Comparison of ENCODE assay signal across 10 mouse cellular contexts in genomic region chr10:43247994-43248393, GRCm38 (mm10). TPM values are rescaled to one million over a fixed set of nuclear protein-coding genes. Genes with fewer than 3 reads are reported as not detected.
DNase-seq lines count a peak whose midpoint lies in the region; ATAC-seq and TF ChIP-seq lines count a peak whose summit lies in the region.
"Had no signal": no experiment of that assay in that cellular context is flagged by ENCODE, and none has a peak within 500 bp of the region (broad histone marks: within the 10 kb centered on the region; RNA-seq: fewer than 3 reads in every experiment).

No protein-coding gene starts in this region.

- H3K36me3 ChIP-seq in heart, embryonic 13.5 days = no peaks in the 10 kb centered on the region
- H3K36me3 ChIP-seq in heart, embryonic 11.5 days (ENCODE audit: control insufficient read depth, insufficient read depth, low read length) = no peaks in the 10 kb centered on the region
- H3K36me3 ChIP-seq in lung, embryonic 14.5 days (ENCODE audit: insufficient read depth) = no peaks in the 10 kb centered on the region
- no peaks in the 10 kb centered on the region for H3K36me3 ChIP-seq in stomach, embryonic 14.5 days (ENCODE audit: control insufficient read depth, insufficient read depth, low read length)

- no peak overlapping the region for H3K4me3 ChIP-seq in heart, embryonic 13.5 days
- H3K4me3 ChIP-seq in heart, embryonic 11.5 days (ENCODE audit: low read depth, low read length) = no peak overlapping the region
- H3K4me3 ChIP-seq in lung, embryonic 14.5 days (ENCODE audit: low read depth, low read length) = no peak overlapping the region
- no peak overlapping the region for H3K4me3 ChIP-seq in stomach, embryonic 14.5 days (ENCODE audit: low read depth, low read length)

- H3K4me1 ChIP-seq in heart, embryonic 13.5 days = peaks cover 36% of the 10 kb centered on the region
- peaks cover 18% of the 10 kb centered on the region; the same call in 1 of the 2 replicates for H3K4me1 ChIP-seq in heart, embryonic 11.5 days (ENCODE audit: control insufficient read depth, insufficient read depth, low read length)
- no peaks in the 10 kb centered on the region for H3K4me1 ChIP-seq in lung, embryonic 14.5 days (ENCODE audit: insufficient read depth)
- peaks cover 6% of the 10 kb centered on the region; the same call in 1 of the 2 replicates for H3K4me1 ChIP-seq in stomach, embryonic 14.5 days (ENCODE audit: control insufficient read depth, insufficient read depth, low read length)

- 38% methylated on average over 5 of the region's 5 CpGs for WGBS in heart, embryonic 13.5 days
- 44% methylated on average over 5 of the region's 5 CpGs for WGBS in heart, embryonic 11.5 days (ENCODE audit: insufficient replicate concordance)
- 31% methylated on average over 5 of the region's 5 CpGs for WGBS in lung, embryonic 14.5 days
- WGBS in stomach, embryonic 14.5 days = 32% methylated on average over 5 of the region's 5 CpGs

- TF ChIP-seq CTCF in lung, embryonic 14.5 days (IDR thresholded peaks at IDR 0.05; ENCODE audit: low read depth) = no peak

- DNase-seq in lung, embryonic 14.5 days = peak; percentile 14
- no peak for DNase-seq in lung, postnatal 4 days
- peak; percentile 24 for DNase-seq in cerebellum, adult 9-11 months
- no peak for DNase-seq in adrenal gland, adult 8-10 months
- DNase-seq in kidney, adult 9 months = no peak
- DNase-seq: liver had no signal

- ATAC-seq in heart, embryonic 13.5 days (ENCODE audit: extremely low read depth, insufficient number of reproducible peaks, low FRiP score, low TSS enrichment) = no peak
- no peak for ATAC-seq in heart, embryonic 11.5 days (replicated peaks; ENCODE audit: insufficient number of reproducible peaks, low FRiP score, low TSS enrichment)
- no peak for ATAC-seq in lung, embryonic 14.5 days (ENCODE audit: insufficient read depth)
- no peak for ATAC-seq in stomach, embryonic 14.5 days (ENCODE audit: insufficient number of reproducible peaks, insufficient read depth, low FRiP score, low read depth)

- no peaks in the 10 kb centered on the region for H3K9me3 ChIP-seq in heart, embryonic 13.5 days
- no peaks in the 10 kb centered on the region for H3K9me3 ChIP-seq in heart, embryonic 11.5 days (replicated peaks; ENCODE audit: control insufficient read depth, low read length)
- H3K9me3 ChIP-seq in lung, embryonic 14.5 days (ENCODE audit: low read depth, low read length) = no peaks in the 10 kb centered on the region
- H3K9me3 ChIP-seq in stomach, embryonic 14.5 days (ENCODE audit: control insufficient read depth, low read depth, low read length) = no peaks in the 10 kb centered on the region

- no peak overlapping the region for H3K9ac ChIP-seq in heart, embryonic 13.5 days
- no peak overlapping the region for H3K9ac ChIP-seq in heart, embryonic 11.5 days (ENCODE audit: low read depth, low read length)
- H3K9ac ChIP-seq in lung, embryonic 14.5 days = no peak overlapping the region
- H3K9ac ChIP-seq in stomach, embryonic 14.5 days (replicated peaks; ENCODE audit: low read depth, low read length) = no peak overlapping the region

- no peaks in the 10 kb centered on the region for H3K27me3 ChIP-seq in heart, embryonic 13.5 days (replicated peaks)
- no peaks in the 10 kb centered on the region for H3K27me3 ChIP-seq in heart, embryonic 11.5 days (ENCODE audit: control insufficient read depth, insufficient read depth, low read length)
- H3K27me3 ChIP-seq in lung, embryonic 14.5 days (ENCODE audit: insufficient read depth, low read length) = no peaks in the 10 kb centered on the region
- no peaks in the 10 kb centered on the region for H3K27me3 ChIP-seq in stomach, embryonic 14.5 days (ENCODE audit: control insufficient read depth, insufficient read depth, low read length)

- no peak overlapping the region for H3K4me2 ChIP-seq in heart, embryonic 13.5 days
- no peak overlapping the region for H3K4me2 ChIP-seq in heart, embryonic 11.5 days
- H3K4me2 ChIP-seq in lung, embryonic 14.5 days = no peak overlapping the region
- no peak overlapping the region for H3K4me2 ChIP-seq in stomach, embryonic 14.5 days (replicated peaks; ENCODE audit: low read depth, low read length)

- peak overlapping the region; percentile 25; the same call in 1 of the 2 replicates for H3K27ac ChIP-seq in heart, embryonic 13.5 days (replicated peaks)
- no peak overlapping the region for H3K27ac ChIP-seq in heart, embryonic 11.5 days (ENCODE audit: low read depth, low read length)
- no peak overlapping the region; the same call in 1 of the 2 replicates for H3K27ac ChIP-seq in lung, embryonic 14.5 days (ENCODE audit: low read depth)
- H3K27ac ChIP-seq in stomach, embryonic 14.5 days (ENCODE audit: low read length) = peak overlapping the region; percentile 48; the same call in 1 of the 2 replicates
- H3K27ac ChIP-seq: macrophage had no signal

RNA-seq across cellular contexts. Expression of gene Pdss2, which starts 26.7 kb away (rescaled TPM):
- 9.7 and 11.4 TPM in 2 replicates for polyA plus RNA-seq in heart, embryonic 13.5 days (2015; fragmentation: Nextera tagmentation; extraction: Ambion mirVana)
- 10.6 and 11.6 TPM in 2 replicates for polyA plus RNA-seq in heart, embryonic 11.5 days (2014; fragmentation: Nextera tagmentation; extraction: Ambion mirVana)
- 10.6 and 11.5 TPM in 2 replicates for polyA plus RNA-seq in lung, embryonic 14.5 days (2014; fragmentation: Nextera tagmentation; extraction: Ambion mirVana)
- polyA plus RNA-seq in stomach, embryonic 14.5 days (2014; fragmentation: Nextera tagmentation; extraction: Ambion mirVana) = 13.1 TPM in 2 replicates
- 10 to 100 TPM; 18.7 to 24.0 (median 22.1) TPM for total RNA-seq in adrenal gland, adult 8-10 months (2022)

Comparison
In these comparisons a context has a peak if more than half of its experiments do, and no peak if none do; other contexts are left out.
1. H3K27ac ChIP-seq: peak in heart, embryonic 13.5 days (single experiment) and stomach, embryonic 14.5 days (single experiment); none in heart, embryonic 11.5 days (single experiment) and lung, embryonic 14.5 days (single experiment).
2. DNase-seq: peak in lung, embryonic 14.5 days (single experiment) and cerebellum, adult 9-11 months (single experiment); none in lung, postnatal 4 days (0 of 2), adrenal gland, adult 8-10 months (single experiment) and kidney, adult 9 months (single experiment).